Mouse (Mus musculus): ENCODE data around the gene Ptpn3. TPM values are rescaled to one million over a fixed set of nuclear protein-coding genes. Genes with fewer than 3 reads are reported as not detected.

Ptpn3 gene
- total RNA-seq, 2 experiments from 2014 or later: 29.0 to 34.7 TPM

Other genes with a start within 250 kb of the Ptpn3 start
- gene Epb41l4b, start 158.4 kb downstream of the Ptpn3 start, total RNA-seq (2021): 1 to 10 TPM; 7.6 to 8.1 TPM
- 10 to 100 TPM; 36.6 to 42.6 TPM for gene Palm2, start 132.4 kb upstream of the Ptpn3 start, total RNA-seq (2021)